Mouse (Mus musculus): Measurements from ENCODE around the gene Noct.
A peak's percentile ranks its signal among the peaks of the same experiment; 100 is the strongest.

Gene Noct

DNA sequence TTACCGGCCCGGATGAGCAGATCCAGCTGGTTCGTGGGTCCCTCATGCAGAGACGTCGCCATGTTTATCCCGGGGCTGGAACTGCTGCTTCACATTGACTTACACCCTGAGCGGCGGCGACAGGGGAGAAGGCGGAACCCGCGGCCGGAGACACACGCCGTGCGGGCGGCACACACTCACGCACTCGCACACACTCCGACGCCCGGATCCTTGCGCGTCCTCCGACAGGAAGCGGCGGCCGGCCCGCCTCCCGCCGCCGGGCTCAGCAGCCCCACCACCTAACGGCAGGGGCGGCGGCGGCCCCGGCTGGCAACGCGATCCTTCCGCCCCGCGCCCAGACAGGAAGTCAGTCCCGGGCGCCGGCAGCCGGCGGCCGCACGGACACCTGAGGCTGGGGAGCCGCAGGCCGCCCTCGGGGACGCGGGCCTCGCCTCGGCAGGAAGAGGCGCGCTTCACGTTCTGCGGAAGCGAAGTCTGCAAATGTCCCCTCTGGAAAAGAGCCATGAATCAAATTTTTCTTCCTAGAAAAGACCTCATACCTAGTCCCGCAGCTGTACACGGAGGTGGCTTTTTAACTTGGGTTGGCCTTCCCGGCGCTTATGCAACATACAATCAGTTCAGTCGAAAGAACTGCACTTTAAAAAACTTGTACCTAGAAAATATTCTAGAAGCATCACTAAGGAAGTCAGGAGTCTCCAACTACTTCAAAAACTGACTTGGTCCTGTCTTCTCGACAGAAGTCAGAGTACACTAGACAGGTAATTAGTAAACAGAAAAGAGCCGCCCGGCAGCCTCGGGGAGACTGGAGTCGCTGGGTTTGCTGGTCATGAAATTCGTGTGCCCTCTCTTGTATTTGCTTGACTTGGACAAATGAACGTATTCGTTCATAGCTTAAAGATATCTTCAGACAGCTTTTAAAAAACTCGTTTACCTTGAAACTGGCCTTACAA is 53.2 kb downstream of the Noct start:
- DNase-seq: peak; percentile 89

DNA sequence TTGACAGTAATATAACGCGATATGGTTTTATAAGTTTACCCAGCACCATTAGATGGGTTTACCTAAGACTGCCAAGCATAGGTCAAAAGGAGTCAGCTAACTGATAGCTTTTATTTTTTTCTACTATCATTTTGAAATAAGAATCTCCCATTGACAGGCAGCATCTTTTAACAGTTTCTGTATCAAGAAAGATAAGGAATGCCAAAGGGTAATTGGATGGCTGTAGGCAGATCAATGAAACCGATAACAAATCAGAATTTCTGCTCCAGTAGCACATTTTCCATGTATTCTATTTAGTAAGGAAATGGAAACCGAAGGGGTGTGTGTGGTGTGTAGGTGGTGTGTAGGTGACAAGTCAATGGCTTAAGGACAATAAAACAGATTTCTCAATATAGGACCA is 54.2 kb downstream of the Noct start:
- DNase-seq: no peak

DNA sequence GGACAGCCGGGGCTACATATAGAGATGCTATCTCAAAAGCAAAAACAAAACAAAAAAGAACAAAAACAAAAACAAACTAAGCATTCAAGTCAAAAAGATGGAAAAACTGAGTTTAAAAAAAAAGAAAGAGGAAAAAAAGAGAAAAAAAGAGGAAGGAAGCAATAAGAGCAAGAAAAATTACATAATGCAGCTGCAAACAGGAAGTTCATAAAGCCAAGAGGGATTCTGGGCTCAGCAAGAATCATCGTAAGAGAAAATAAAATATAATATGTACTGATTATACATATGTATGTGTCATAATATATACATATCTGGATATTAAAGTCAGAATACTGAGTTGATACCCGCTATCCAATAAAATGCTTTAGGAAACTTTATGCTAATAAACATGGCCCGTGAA is 57.5 kb downstream of the Noct start:
- no peak for DNase-seq

DNA sequence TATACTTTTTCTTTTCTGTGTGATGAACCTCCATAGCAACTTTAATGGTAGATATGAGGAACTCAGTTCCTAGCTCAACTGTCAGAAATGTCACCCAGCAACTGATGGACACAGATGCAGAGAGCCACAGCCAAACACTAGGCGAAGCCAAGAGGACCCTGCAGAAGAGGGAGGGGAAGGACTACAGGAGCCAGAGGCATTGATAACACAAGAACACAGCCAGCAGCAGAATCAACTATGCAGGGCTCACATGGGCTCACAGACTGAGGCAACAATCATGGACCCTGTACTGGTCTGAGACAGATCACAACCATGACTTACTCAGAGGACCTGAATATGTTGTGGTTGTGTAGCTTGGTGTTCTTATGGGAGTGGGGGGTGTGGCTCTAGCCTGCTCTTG is 60.1 kb downstream of the Noct start:
- no peak for DNase-seq

DNA sequence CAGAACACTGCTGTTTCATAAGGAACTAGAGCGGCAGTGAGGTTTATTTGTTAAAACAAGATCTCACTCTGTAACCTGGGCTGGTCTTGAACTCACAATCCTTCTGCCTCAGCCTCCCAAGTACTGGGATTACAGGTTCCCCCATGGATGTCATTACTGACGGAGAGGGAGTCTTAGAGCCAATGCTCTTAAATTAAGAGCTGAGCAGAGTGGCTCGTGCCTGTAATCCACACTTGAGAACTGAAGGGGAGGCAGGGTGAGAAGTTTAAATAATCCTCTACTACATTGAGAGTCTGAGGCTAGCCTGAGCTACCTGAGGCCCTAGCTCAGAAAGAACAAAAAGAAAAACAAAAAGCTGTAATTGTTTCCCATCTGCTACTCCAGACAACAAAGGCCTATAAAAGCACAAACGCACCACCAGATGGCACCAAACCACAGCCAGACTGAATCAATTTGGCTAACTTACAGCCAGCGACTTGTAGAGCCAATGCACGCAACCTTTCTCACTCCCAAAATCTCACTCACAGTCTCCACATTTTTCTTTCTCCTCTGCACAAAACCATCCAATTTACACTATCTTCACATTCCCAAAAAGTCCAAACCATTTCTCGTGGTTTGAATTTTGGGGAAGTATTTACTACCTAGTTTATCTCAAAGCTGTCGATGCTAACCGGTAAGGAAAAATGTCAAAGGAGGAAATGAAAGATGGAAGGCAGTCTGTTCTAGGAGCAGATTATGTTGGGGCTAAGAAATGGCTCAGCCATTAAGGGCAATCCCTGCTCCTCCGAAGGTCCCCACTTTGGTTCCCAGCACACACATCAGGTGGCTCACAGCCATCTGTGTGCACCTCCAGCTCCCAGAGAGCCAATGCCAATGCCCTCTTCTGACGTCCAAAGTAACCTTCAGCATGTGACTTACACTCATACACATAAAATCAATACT is 64.9 kb downstream of the Noct start:
- DNase-seq: peak; percentile 81

DNA sequence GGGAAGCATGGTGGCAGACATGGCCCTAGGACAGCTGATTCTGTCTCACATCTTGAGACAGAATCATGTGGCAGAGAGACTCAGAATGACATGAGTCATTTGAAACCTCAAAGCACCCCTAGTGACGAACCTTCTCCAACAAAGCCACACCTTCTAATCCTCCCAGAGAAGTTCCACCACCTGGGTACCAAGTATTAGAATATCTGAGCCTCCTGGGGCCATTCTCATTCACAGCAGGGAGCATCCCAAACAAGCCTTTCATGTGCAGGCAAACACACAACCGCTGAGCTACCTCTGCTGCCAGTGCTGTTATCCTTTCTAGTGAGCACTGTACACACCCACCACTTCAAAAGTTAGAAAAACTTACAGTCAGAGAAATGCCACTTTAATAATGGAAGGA is 70.0 kb downstream of the Noct start:
- no peak for DNase-seq

DNA sequence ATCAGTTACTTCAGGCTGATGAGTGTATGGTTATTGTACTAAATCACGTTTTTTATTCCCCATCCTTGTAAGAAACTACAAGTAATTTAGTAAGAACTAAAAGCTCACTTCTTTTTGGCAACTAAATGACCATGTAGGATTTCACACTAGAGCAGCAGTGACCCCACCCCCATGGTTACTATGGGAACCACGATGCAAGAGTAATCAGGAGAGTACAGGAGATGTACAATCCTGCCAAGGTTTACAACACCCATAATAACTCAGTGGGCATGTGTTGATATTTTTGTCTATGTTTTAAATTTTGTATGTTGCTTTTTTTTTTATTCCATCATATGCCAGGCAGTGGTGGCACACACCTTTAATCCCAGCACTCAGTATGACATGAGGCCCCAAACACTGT is 71.0 kb downstream of the Noct start:
- DNase-seq: no peak

DNA sequence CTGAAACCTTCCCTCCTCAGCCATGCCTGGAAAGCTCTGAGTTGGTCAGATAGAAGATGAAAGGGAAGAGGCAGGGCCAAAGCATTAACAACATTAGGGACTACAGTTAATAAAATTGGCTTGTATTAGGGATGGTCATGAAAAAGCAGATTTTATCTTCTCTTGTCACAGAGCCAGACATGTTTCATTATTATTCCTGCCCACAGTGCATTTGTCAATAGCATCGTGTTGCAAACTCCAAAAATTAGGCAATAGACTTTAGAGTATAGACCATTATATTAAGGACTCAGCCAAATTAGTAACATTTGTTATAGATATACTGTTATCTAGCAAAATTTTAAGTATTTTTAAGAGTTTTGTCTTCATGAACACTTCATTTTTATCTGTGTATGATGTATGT is 72.5 kb downstream of the Noct start:
- DNase-seq: no peak

Measured in cerebellum, adult 9-11 months (tissue).